Mouse (Mus musculus) hindbrain, embryonic 14.5 days (tissue): ENCODE data around the gene Gm17018. TPM values are rescaled to one million over a fixed set of nuclear protein-coding genes. Genes with fewer than 3 reads are reported as not detected.

Experiments used
- ATAC-seq: fragments of 200-750 bp; cut with Nextera tagmentation; 2 replicates; pipeline ENCODE4 v1.8.0; 2017; ENCODE audit warnings: moderate number of reproducible peaks, mild to moderate bottlenecking, moderate TSS enrichment, moderate library complexity; ENCODE audit not compliant: low FRiP score
- DNase-seq: peaks from one replicate; pipeline ENCODE4 v3.0.0-alpha.2; 2015; ENCODE audit warnings: low spot score
- H3K27ac ChIP-seq: fragments of 300-500 bp; sonication (generic); 2 replicates; pipeline ENCODE4 v1.5.1; 2014; ENCODE audit warnings: mild to moderate bottlenecking, moderate library complexity
- H3K27me3 ChIP-seq: fragments of 300-500 bp; sonication (generic); 2 replicates; pipeline ENCODE4 v1.6.1; 2014; ENCODE audit warnings: mild to moderate bottlenecking, low read length, mixed read lengths; ENCODE audit not compliant: control insufficient read depth, insufficient read depth
- H3K36me3 ChIP-seq: fragments of 300-500 bp; sonication (generic); replicated peaks from 2 replicates; pipeline ENCODE4 v1.6.1; 2014; ENCODE audit not compliant: control insufficient read depth, insufficient read depth
- H3K4me1 ChIP-seq: fragments of 300-500 bp; sonication (generic); replicated peaks from 2 replicates; pipeline ENCODE4 v1.6.1; 2014; ENCODE audit warnings: antibody characterized with exemption, low read length, mixed read lengths; ENCODE audit not compliant: control insufficient read depth, insufficient read depth
- H3K4me2 ChIP-seq: fragments of 300-500 bp; sonication (generic); replicated peaks from 2 replicates; pipeline ENCODE4 v1.6.1; 2014; ENCODE audit warnings: mild to moderate bottlenecking, moderate library complexity
- H3K4me3 ChIP-seq: fragments of 300-500 bp; sonication (generic); replicated peaks from 2 replicates; pipeline ENCODE4 v1.5.1; 2014; ENCODE audit warnings: mild to moderate bottlenecking, low read length
- H3K9ac ChIP-seq: fragments of 300-500 bp; sonication (generic); 2 replicates; pipeline ENCODE4 v1.6.1; 2014
- H3K9me3 ChIP-seq: fragments of 300-500 bp; sonication (generic); 2 replicates; pipeline ENCODE4 v1.6.1; 2016; ENCODE audit warnings: low read length; ENCODE audit not compliant: control insufficient read depth
- WGBS: fragments of 180-500 bp; shearing (Covaris S2); extraction: QIAGEN DNeasy Blood & Tissue Kit; methylation state at CpG from one replicate; pipeline ENCODE4 v1.1.7; 2014; 5-methylcytosine and 5-hydroxymethylcytosine counted together
- polyA plus RNA-seq: library from polyadenylated mRNA; unstranded; fragments of >200 nt; fragmentation: Nextera tagmentation; extraction: Ambion mirVana; gene quantifications from 2 replicates; pipeline ENCODE4 v1.2.1, GENCODE M21; 2014

Gm17018 gene
- polyA plus RNA-seq, 1 experiment from 2014 or later = 87.4 TPM

DNA sequence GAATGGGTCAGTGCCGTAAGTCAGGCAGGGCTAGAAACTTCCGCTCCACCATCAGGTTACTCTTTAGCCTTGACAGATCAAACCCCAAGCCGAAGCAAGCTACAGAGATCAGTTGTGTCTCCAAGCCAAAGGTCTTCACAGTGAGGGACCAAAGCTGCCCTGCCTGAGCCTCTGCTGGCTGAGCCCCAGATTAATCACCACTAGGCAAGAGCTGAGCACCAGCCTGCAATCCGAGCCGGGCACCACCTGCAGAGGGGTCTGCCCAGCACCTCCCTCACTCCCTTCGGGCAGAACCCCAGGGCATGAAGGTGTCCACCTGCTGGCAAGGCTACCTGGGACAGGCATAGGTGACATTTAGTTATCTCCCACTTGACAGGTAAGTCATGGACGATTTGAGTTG, 60.6 kb downstream of the Gm17018 start:
- H3K27me3 ChIP-seq = no peaks in the 10 kb centered on the region
- no peak for DNase-seq
- no peak overlapping the region for H3K4me2 ChIP-seq
- ATAC-seq = no peak
- peaks cover 11% of the 10 kb centered on the region for H3K4me1 ChIP-seq
- H3K27ac ChIP-seq = no peak overlapping the region
- 73% methylated on average over 7 of the region's 7 CpGs for WGBS
- no peaks in the 10 kb centered on the region for H3K9me3 ChIP-seq
- no peak overlapping the region for H3K4me3 ChIP-seq
- no peak overlapping the region for H3K9ac ChIP-seq
- peaks cover 21% of the 10 kb centered on the region for H3K36me3 ChIP-seq

DNA sequence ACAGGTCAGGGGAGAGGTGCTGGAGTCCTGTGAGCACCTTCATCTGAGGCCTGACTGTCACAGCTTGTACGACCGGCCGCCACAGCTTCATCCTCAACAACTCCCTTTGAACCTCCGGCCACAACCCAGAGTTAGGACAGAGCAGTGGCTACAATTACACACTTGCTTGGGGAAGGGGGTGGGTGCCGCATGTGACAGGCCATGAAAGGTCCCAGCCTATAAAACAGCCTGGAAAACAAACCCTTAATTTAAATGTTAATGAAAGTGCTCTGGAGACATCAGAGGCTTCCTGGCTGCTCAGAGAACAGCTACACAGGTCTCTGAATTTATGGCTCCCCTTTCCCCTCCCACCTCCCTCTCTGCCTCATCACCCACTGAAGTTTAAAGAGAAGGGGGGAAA, 61.7 kb downstream of the Gm17018 start:
- Histone ChIP-seq H3K9ac (no peak overlapping the region), H3K36me3 (peaks cover 24% of the 10 kb centered on the region), H3K27me3 (no peaks in the 10 kb centered on the region), H3K9me3 (no peaks in the 10 kb centered on the region), H3K27ac (no peak overlapping the region), H3K4me1 (0 out of 2 replicates have a peak, but pooled peaks cover under 1% of the 10 kb centered on the region), H3K4me3 (no peak overlapping the region), H3K4me2 (no peak overlapping the region)
- ATAC-seq (no peak), DNase-seq (no peak)
- WGBS = 31% methylated on average over 5 of the region's 5 CpGs

DNA sequence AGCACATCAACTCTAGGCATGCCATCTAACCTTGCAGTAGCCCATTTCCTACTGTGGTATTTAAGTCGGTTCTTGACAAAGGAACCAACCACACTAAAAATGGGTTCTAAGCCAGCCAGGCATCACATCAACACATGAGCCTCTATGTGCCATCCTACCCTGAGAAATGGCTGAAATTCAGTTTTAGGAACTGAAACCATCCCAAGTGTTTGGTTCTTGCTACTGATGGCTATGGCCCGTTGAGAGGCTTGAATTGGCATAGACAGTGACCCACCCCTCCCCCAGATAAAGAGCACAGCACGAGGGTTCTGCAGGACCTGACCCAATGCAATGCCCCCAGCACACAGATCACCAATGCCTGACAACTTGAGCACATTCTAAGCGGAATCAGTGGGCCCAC, 63.3 kb downstream of the Gm17018 start:
- 83% methylated on average over 4 of the region's 4 CpGs for WGBS
- Histone ChIP-seq H3K4me3 (no peak overlapping the region), H3K9ac (no peak overlapping the region), H3K4me2 (no peak overlapping the region), H3K4me1 (no peaks in the 10 kb centered on the region), H3K27ac (no peak overlapping the region), H3K36me3 (peaks cover 24% of the 10 kb centered on the region), H3K9me3 (no peaks in the 10 kb centered on the region), H3K27me3 (no peaks in the 10 kb centered on the region)
- ATAC-seq (no peak), DNase-seq (no peak)

DNA sequence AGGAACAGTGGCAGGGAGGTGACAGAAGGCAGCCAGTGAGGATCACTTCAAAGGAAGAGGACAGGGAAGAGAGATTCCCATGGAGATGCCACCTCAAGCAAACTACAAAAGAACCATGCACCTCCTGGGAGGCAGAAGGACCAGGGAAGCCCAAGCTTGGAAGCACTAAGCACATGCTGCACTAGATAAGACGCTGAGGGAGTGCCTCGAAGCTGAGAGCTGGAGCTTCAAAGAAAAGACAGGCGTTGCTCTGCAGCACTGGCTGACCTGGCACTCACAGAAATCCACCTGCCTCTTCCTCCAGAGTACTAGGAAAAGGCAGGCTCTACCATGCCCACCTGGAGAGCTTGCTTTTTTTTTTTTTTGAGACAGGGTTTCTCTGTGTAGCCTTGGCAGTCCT, 66.6 kb downstream of the Gm17018 start:
- 33% methylated on average over 3 of the region's 3 CpGs for WGBS
- H3K4me2 ChIP-seq = no peak overlapping the region
- no peak for DNase-seq
- H3K27ac ChIP-seq = no peak overlapping the region
- no peak overlapping the region for H3K9ac ChIP-seq
- peaks cover 34% of the 10 kb centered on the region for H3K36me3 ChIP-seq
- no peaks in the 10 kb centered on the region for H3K27me3 ChIP-seq
- no peaks in the 10 kb centered on the region for H3K4me1 ChIP-seq
- H3K4me3 ChIP-seq = no peak overlapping the region
- H3K9me3 ChIP-seq = no peaks in the 10 kb centered on the region
- ATAC-seq = no peak

DNA sequence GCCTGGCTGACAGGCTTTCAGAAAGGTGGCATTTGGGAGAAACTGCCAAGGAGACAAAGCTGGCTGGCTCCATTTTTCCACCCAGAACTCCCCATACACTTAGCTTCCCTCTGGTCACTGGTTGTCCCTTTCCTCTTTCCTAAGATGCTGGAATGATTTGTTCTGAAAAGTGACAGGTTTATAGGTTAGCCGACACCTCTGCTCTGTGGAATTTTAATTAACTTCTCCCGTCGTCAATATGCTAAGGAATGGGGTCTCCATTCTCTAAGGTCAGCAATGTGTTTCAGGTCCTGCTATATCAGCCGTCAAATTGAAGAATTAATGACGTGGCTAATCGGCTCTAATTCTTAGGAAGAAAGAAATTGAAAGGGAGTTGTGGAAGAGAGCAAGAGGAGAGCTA, 68.2 kb downstream of the Gm17018 start:
- Histone ChIP-seq H3K9ac (no peak overlapping the region), H3K4me1 (no peaks in the 10 kb centered on the region), H3K36me3 (peaks cover 40% of the 10 kb centered on the region), H3K27ac (no peak overlapping the region), H3K4me2 (no peak overlapping the region), H3K9me3 (no peaks in the 10 kb centered on the region), H3K27me3 (no peaks in the 10 kb centered on the region), H3K4me3 (no peak overlapping the region)
- DNase-seq (no peak), ATAC-seq (no peak)
- WGBS = 42% methylated on average over 6 of the region's 6 CpGs

DNA sequence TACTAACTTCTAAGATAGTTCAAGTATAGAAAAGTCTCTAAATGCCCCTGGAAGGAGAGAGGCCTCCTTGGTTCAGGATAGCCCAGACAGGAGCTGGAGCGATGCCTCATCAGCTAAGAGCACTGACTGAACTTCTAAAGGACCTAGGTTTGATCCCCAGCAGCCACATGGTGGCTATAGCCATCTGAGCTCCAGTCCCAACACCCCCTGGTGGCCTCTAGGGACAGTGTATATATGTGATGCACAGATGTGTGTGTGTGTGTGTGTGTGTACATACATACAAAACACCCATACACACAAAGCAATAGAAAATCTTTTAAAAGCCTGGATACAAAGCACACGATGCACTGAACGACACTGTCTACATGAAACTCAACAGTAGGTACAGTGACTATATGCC, 68.8 kb downstream of the Gm17018 start:
- ATAC-seq (no peak), DNase-seq (no peak)
- peaks cover 40% of the 10 kb centered on the region for H3K36me3 ChIP-seq
- no peak overlapping the region for H3K4me3 ChIP-seq
- WGBS = 94% methylated on average over 3 of the region's 3 CpGs
- H3K9ac ChIP-seq = no peak overlapping the region
- H3K27me3 ChIP-seq = no peaks in the 10 kb centered on the region
- H3K4me1 ChIP-seq = no peaks in the 10 kb centered on the region
- H3K27ac ChIP-seq = no peak overlapping the region
- no peaks in the 10 kb centered on the region for H3K9me3 ChIP-seq
- no peak overlapping the region for H3K4me2 ChIP-seq

Other genes with a start within 250 kb of the Gm17018 start
- 74.3 TPM in 2 replicates for gene Btrc, start 196.9 kb upstream of the Gm17018 start, polyA plus RNA-seq
- 9.7 and 12.3 TPM in 2 replicates for gene Poll, start 84 bp upstream of the Gm17018 start, polyA plus RNA-seq
- gene Fbxw4, start 99.7 kb downstream of the Gm17018 start, polyA plus RNA-seq = 6.7 and 8.8 TPM in 2 replicates
- 0.19 and 0.25 TPM in 2 replicates for gene Fgf8, start 182.3 kb downstream of the Gm17018 start, polyA plus RNA-seq
- 6.9 and 7.2 TPM in 2 replicates for gene Npm3, start 189.0 kb downstream of the Gm17018 start, polyA plus RNA-seq
- 88.2 and 95.4 TPM in 2 replicates for gene Mgea5, start 223.2 kb downstream of the Gm17018 start, polyA plus RNA-seq